Mouse (Mus musculus): ENCODE measurements around the gene Hcrtr2.

GRCm38 (mm10) chr9:76235945-76236503 lies 87.6 kb downstream of the Hcrtr2 start:
- TF ChIP-seq POLR2A (IDR thresholded peaks at IDR 0.05; ENCODE audit: low read depth, low read length) (no peak), CTCF (IDR thresholded peaks at IDR 0.05; ENCODE audit: extremely low read depth, insufficient read length, insufficient replicate concordance, low read depth, low read length) (no peak)

Measured in small intestine, adult 2 months (tissue).